Mouse (Mus musculus) hindbrain, embryonic 14.5 days (tissue): Measurements from ENCODE around the gene Nr1h3. TPM values are rescaled to one million over a fixed set of nuclear protein-coding genes. Genes with fewer than 3 reads are reported as not detected.

ENCODE experiments used
- ATAC-seq: fragments of 200-750 bp; cut with Nextera tagmentation; 2 replicates; pipeline ENCODE4 v1.8.0; 2017; ENCODE audit warnings: moderate number of reproducible peaks, mild to moderate bottlenecking, moderate TSS enrichment, moderate library complexity; ENCODE audit not compliant: low FRiP score
- DNase-seq: peaks from one replicate; pipeline ENCODE4 v3.0.0-alpha.2; 2015; ENCODE audit warnings: low spot score
- H3K27ac ChIP-seq: fragments of 300-500 bp; sonication (generic); 2 replicates; pipeline ENCODE4 v1.5.1; 2014; ENCODE audit warnings: mild to moderate bottlenecking, moderate library complexity
- H3K27me3 ChIP-seq: fragments of 300-500 bp; sonication (generic); 2 replicates; pipeline ENCODE4 v1.6.1; 2014; ENCODE audit warnings: mild to moderate bottlenecking, low read length, mixed read lengths; ENCODE audit not compliant: control insufficient read depth, insufficient read depth
- H3K36me3 ChIP-seq: fragments of 300-500 bp; sonication (generic); replicated peaks from 2 replicates; pipeline ENCODE4 v1.6.1; 2014; ENCODE audit not compliant: control insufficient read depth, insufficient read depth
- H3K4me1 ChIP-seq: fragments of 300-500 bp; sonication (generic); replicated peaks from 2 replicates; pipeline ENCODE4 v1.6.1; 2014; ENCODE audit warnings: antibody characterized with exemption, low read length, mixed read lengths; ENCODE audit not compliant: control insufficient read depth, insufficient read depth
- H3K4me2 ChIP-seq: fragments of 300-500 bp; sonication (generic); replicated peaks from 2 replicates; pipeline ENCODE4 v1.6.1; 2014; ENCODE audit warnings: mild to moderate bottlenecking, moderate library complexity
- H3K4me3 ChIP-seq: fragments of 300-500 bp; sonication (generic); replicated peaks from 2 replicates; pipeline ENCODE4 v1.5.1; 2014; ENCODE audit warnings: mild to moderate bottlenecking, low read length
- H3K9ac ChIP-seq: fragments of 300-500 bp; sonication (generic); 2 replicates; pipeline ENCODE4 v1.6.1; 2014
- H3K9me3 ChIP-seq: fragments of 300-500 bp; sonication (generic); 2 replicates; pipeline ENCODE4 v1.6.1; 2016; ENCODE audit warnings: low read length; ENCODE audit not compliant: control insufficient read depth
- WGBS: fragments of 180-500 bp; shearing (Covaris S2); extraction: QIAGEN DNeasy Blood & Tissue Kit; methylation state at CpG from one replicate; pipeline ENCODE4 v1.1.7; 2014; 5-methylcytosine and 5-hydroxymethylcytosine counted together
- polyA plus RNA-seq: library from polyadenylated mRNA; unstranded; fragments of >200 nt; fragmentation: Nextera tagmentation; extraction: Ambion mirVana; gene quantifications from 2 replicates; pipeline ENCODE4 v1.2.1, GENCODE M21; 2014

Nr1h3 gene
- polyA plus RNA-seq, 1 experiment from 2014 or later, result 2.8 TPM

DNA sequence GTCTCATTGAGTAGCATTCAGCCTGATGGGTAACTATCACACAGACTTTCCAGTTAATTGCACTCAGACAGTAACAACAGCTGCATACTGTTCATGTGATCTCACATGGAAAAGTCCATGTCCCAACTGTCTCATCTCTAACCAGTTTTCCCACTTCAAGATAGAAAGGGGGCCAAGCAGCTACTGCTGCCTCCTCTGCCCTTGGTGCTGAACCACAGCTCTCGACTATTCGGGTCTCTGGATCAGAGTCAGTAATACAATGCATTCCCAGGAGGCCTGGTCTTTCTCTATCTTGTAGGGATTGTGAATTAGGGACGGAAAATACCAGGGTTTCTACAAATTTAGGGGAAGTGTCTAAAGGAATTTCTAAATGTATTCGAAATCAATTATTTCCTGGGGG, 22.8 kb downstream of the Nr1h3 start:
- H3K4me1 ChIP-seq, result peaks cover 23% of the 10 kb centered on the region
- no peaks in the 10 kb centered on the region for H3K9me3 ChIP-seq
- DNase-seq (no peak), ATAC-seq (no peak)
- H3K4me2 ChIP-seq, result 0 out of 2 replicates have a peak overlapping the region, but pooled peaks have one; percentile 7
- WGBS, result 36% methylated on average over 4 of the region's 4 CpGs
- H3K36me3 ChIP-seq, result peaks cover 38% of the 10 kb centered on the region
- no peak overlapping the region for H3K4me3 ChIP-seq
- H3K9ac ChIP-seq, result no peak overlapping the region
- no peaks in the 10 kb centered on the region for H3K27me3 ChIP-seq
- no peak overlapping the region for H3K27ac ChIP-seq

DNA sequence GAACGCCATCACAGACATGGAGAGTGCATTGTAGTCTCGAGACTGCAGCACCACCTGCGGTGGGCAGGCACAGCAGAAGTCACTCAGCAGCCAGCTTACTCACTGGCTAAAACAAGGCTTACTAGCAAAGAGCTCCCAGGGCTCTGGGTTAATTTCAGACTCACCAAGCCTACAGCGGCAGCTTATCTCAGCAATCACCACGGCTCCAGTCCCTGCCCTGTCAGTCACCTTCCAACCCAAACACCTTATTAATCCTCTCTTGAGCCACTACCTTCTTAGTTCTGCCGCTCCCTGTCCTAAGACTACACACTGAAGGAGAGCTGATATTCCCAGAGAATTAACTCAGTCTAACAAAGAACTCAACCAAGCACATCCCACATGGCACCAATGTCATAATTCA, 26.4 kb downstream of the Nr1h3 start:
- no peak overlapping the region for H3K4me2 ChIP-seq
- WGBS, result 85% methylated on average over 6 of the region's 6 CpGs
- H3K4me3 ChIP-seq, result no peak overlapping the region
- ATAC-seq (no peak), DNase-seq (no peak)
- peaks cover 16% of the 10 kb centered on the region for H3K4me1 ChIP-seq
- H3K9ac ChIP-seq, result no peak overlapping the region
- no peaks in the 10 kb centered on the region for H3K9me3 ChIP-seq
- no peaks in the 10 kb centered on the region for H3K27me3 ChIP-seq
- H3K36me3 ChIP-seq, result peaks cover 74% of the 10 kb centered on the region
- H3K27ac ChIP-seq, result no peak overlapping the region

DNA sequence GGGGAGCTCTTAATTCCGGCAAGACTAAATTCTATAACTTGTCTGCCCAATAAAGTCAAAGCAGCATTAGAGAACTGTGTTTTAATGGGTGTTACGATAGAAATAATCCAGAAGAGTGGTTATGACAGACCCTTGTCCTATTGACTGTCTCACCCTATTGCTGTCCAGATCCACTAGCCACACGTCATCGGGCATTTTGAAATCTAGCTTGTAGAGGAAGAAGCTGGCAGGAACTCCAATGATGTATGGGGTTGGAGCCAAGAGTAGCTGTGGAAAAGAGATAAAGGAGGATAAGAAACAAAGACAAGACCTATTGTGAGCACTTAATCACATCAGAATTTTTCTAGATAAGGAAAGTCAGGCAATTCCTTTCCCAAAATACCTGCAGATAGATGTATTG, 27.1 kb downstream of the Nr1h3 start:
- Histone ChIP-seq H3K9ac (no peak overlapping the region), H3K27me3 (no peaks in the 10 kb centered on the region), H3K4me1 (peaks cover 8% of the 10 kb centered on the region), H3K36me3 (peaks cover 79% of the 10 kb centered on the region), H3K9me3 (no peaks in the 10 kb centered on the region), H3K27ac (no peak overlapping the region), H3K4me3 (no peak overlapping the region), H3K4me2 (no peak overlapping the region)
- ATAC-seq, result no peak
- 94% methylated on average over 4 of the region's 4 CpGs for WGBS
- no peak for DNase-seq

DNA sequence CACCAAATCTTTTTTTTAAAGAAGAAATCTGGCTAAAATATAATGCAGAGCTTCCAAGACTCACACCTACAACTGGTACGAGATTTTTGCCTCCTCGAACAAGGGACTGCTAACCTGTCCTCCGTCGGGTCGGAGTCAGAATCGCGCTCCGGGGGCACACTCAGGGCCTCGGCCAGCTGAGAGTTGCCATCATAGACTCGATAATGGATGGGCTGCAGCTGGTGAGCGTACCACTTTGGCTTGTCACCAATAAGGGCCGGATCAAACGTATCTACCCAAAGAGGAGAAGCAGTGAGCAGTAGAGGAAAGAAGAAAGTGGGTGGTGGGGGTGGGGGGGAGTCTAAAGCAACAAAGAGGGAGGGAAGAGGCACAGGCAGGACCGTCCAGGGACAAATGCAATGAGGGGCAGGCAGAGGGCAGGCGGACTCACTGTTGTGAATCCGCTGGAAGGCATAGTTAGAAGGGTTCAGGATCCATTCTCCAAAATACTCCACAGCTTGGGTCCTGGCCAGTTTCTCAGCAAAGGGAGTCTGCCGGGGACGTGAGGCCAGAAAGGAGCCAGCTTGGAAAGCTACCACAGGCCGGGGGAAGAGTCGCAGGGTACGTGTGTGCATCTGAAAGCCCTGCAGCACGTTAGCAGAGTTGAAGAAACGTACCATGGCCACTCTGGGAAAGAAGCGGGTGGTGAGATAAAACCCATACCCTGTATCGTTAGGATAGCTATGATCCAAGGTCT, 32.9 kb downstream of the Nr1h3 start:
- H3K4me3 ChIP-seq, result no peak overlapping the region
- no peaks in the 10 kb centered on the region for H3K27me3 ChIP-seq
- 88% methylated on average over 25 of the region's 25 CpGs for WGBS
- no peak overlapping the region for H3K9ac ChIP-seq
- no peak overlapping the region for H3K27ac ChIP-seq
- H3K4me1 ChIP-seq, result no peaks in the 10 kb centered on the region
- H3K4me2 ChIP-seq, result no peak overlapping the region
- no peak for DNase-seq
- H3K36me3 ChIP-seq, result peaks cover 96% of the 10 kb centered on the region
- no peaks in the 10 kb centered on the region for H3K9me3 ChIP-seq
- ATAC-seq, result no peak

DNA sequence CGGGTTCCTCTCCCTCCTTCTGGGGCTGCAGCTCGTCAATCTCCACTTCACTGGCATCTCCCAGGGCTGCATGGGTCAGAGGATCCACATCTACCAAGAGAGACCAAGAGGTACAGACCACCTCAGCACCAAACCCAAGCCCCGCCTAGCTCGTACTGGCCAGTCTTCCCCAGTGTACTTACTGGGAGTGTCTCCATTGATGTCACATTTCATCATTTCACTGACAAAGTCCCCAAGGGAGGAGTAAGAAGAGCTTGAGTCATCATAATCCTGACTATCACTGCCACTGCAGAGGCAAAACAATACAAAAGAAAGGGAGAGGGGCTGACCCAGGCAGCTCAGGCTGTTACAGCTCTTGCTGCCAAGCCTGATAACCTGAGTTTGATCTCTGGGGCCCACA, 35.0 kb downstream of the Nr1h3 start:
- H3K9ac ChIP-seq, result no peak overlapping the region
- no peaks in the 10 kb centered on the region for H3K9me3 ChIP-seq
- no peak for DNase-seq
- no peak for ATAC-seq
- no peak overlapping the region for H3K4me3 ChIP-seq
- WGBS, result 79% methylated on average over 4 of the region's 4 CpGs
- no peaks in the 10 kb centered on the region for H3K27me3 ChIP-seq
- peaks cover 96% of the 10 kb centered on the region for H3K36me3 ChIP-seq
- H3K4me1 ChIP-seq, result no peaks in the 10 kb centered on the region
- H3K27ac ChIP-seq, result no peak overlapping the region
- H3K4me2 ChIP-seq, result no peak overlapping the region

DNA sequence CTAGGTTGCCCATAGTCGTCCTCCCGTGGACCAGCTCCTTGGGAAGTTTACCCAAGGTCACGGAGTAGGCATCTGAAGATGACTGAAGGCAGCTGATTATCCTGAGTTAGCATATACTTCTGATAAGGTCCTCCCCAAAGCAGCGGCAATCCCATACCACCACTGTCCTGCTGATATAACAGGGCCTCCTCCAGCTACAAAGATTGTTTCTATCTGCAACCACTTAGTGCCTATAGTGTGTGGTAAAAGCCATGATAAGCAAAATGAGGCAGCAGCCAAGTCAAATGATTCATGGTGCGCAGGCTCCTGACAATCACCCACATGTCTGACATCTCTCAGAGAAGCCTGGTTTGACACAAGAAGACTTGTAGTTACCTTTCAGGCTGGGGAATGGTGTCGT, 37.6 kb downstream of the Nr1h3 start:
- WGBS, result 95% methylated on average over 6 of the region's 6 CpGs

DNA sequence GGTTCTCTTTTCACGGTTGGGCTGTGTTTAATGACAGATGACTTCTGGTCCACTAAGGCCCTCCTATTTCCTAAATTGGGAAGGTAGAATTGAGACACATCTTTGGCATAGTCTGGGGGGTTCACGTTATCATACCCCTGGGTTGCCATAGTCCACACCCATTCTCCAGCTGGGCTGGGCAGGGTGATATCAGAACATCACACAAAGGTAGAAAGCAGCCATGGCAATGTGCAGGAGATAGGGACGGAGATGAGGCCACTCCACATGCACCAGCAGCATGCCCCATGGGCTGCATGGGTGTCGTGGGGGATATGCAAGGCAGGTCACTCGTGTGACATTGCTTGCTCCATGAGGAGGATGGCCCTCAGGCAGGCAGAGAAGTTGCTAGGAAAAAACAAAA, 39.1 kb downstream of the Nr1h3 start:
- ATAC-seq (no peak), DNase-seq (no peak)
- no peaks in the 10 kb centered on the region for H3K9me3 ChIP-seq
- no peaks in the 10 kb centered on the region for H3K4me1 ChIP-seq
- no peak overlapping the region for H3K27ac ChIP-seq
- no peak overlapping the region for H3K4me2 ChIP-seq
- no peak overlapping the region for H3K9ac ChIP-seq
- H3K4me3 ChIP-seq, result no peak overlapping the region
- 92% methylated on average over 5 of the region's 5 CpGs for WGBS
- peaks cover 98% of the 10 kb centered on the region for H3K36me3 ChIP-seq
- H3K27me3 ChIP-seq, result no peaks in the 10 kb centered on the region

More for the DNA sequence above, 37.6 kb downstream of the Nr1h3 start:
- Histone ChIP-seq H3K4me3 (no peak overlapping the region), H3K36me3 (peaks cover 98% of the 10 kb centered on the region), H3K27me3 (no peaks in the 10 kb centered on the region), H3K4me1 (no peaks in the 10 kb centered on the region), H3K9me3 (no peaks in the 10 kb centered on the region), H3K9ac (no peak overlapping the region), H3K27ac (no peak overlapping the region), H3K4me2 (no peak overlapping the region)
- ATAC-seq (no peak), DNase-seq (no peak)

DNA sequence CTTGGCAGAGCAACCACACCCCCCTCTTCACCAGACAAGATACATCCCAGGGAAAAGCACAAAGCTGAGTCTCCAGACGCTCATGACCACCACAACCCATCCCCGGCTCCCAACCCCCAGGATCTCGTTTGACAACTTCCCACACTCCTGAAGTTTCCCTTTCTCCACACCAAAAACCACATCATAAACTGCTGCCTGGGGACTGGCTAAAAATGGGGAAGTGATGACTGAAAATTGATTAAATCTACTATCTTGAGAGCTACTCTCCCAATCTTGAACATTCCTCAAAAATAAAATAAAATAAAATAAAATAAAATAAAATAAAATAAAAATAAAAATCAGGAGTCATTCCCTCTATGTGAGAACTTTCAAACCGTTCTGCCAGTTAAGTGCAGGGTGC, 39.7 kb downstream of the Nr1h3 start:
- ATAC-seq (no peak), DNase-seq (no peak)
- Histone ChIP-seq H3K4me1 (no peaks in the 10 kb centered on the region), H3K9me3 (no peaks in the 10 kb centered on the region), H3K36me3 (peaks cover 98% of the 10 kb centered on the region), H3K27ac (no peak overlapping the region), H3K27me3 (no peaks in the 10 kb centered on the region), H3K9ac (no peak overlapping the region), H3K4me3 (no peak overlapping the region), H3K4me2 (no peak overlapping the region)
- WGBS, result 91% methylated on average over 4 of the region's 4 CpGs

DNA sequence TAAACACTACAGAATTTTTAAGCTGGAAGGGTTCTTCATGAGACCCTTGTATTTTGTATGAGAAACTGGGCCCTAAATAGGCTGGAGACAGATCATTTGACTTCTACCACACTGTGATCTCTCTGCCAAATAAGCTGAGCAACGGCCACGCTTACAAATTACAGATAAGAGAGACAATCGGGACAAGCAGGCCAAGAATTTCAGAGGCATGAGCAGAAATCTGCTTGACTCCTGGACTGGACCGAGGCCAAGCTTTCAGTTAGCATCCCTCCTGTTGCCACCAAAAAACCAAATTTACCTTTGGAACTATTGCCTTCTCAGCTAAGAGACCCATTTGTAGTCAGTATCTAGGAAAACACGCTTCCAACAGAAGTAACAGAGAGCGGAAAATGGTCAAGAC, 42.0 kb downstream of the Nr1h3 start:
- no peaks in the 10 kb centered on the region for H3K9me3 ChIP-seq
- ATAC-seq (no peak), DNase-seq (no peak)
- no peaks in the 10 kb centered on the region for H3K27me3 ChIP-seq
- WGBS, result 92% methylated on average over 6 of the region's 6 CpGs
- H3K4me2 ChIP-seq, result no peak overlapping the region
- no peak overlapping the region for H3K9ac ChIP-seq
- H3K36me3 ChIP-seq, result peaks cover 98% of the 10 kb centered on the region
- H3K4me1 ChIP-seq, result no peaks in the 10 kb centered on the region
- H3K27ac ChIP-seq, result no peak overlapping the region
- no peak overlapping the region for H3K4me3 ChIP-seq
